Mouse (Mus musculus) natural killer cell, adult 2 months (primary cell): ENCODE data around the gene Stac3.

Source experiments
- DNase-seq, 2 experiments: peaks; one replicate each; pipeline ENCODE4 v3.0.0; 2022; ENCODE audit warnings: low spot score in 2 of 2

The Stac3 gene

GRCm38 (mm10) chr10:127522088-127522581, 20.6 kb downstream of the Stac3 start, which contains the start of gene Shmt2:
TSS of gene Shmt2 (minus strand) at chr10:127522444.
- peak; percentile 73 to 81 for DNase-seq

DNA sequence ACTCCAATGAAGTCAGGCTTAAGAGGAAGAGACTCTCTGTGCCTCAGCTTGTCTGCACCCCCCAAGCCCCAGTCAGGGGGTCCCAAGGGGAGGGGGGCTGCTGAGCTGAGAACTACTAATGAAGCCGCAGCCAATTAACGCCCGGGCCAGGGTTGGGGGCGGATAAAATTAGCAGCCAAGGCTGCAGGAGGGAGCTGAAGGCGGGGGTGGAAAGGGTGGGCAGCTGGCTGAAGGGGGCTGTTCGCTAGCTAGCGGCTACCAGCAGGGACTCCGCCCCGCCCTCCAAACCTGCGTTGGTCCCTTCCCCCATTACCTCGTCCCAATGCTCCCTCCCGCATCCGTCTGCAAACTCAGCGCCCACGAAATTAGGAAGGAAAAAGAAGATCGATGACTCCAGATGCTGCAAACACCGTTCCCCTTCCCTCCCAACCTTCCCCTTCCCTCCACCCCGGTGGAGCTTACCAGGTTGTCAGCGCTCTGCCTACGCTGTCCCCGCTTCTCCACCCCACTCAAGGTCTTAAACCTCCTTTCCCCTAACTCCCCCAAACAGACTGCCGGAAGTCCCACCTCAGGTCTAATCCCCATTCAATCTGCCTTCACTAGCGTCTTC, 23.3 kb downstream of the Stac3 start:
- DNase-seq = no peak

- DNase-seq = no peak
Observed at GRCm38 (mm10) chr10:127526048-127526447, 24.6 kb downstream of the Stac3 start.

GRCm38 (mm10) chr10:127526681-127527080, 25.2 kb downstream of the Stac3 start:
- DNase-seq = peak in 1 of 2 experiments; percentile 35

GRCm38 (mm10) chr10:127527481-127527880, 26.0 kb downstream of the Stac3 start:
- DNase-seq = no peak

DNA sequence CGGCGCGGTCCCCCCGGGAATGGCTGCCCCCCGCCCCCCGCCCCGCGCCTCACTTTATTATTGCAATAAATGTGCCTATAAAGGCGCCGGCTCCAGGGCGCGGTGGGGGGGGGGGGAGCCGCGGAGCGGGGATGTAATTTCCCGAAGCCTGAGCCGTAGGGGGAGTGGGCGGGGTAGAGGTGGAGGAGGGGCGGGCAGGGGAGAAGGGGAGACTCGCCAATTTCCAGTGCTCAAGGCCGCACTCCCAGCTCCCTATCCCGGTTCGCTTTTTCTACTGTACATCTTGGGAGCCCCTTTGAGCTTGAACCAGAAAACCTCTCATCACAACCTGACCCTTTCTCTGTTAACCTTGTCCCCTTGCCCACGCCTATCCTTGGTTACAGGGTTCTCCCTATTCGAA, 29.5 kb downstream of the Stac3 start:
- no peak for DNase-seq

DNA sequence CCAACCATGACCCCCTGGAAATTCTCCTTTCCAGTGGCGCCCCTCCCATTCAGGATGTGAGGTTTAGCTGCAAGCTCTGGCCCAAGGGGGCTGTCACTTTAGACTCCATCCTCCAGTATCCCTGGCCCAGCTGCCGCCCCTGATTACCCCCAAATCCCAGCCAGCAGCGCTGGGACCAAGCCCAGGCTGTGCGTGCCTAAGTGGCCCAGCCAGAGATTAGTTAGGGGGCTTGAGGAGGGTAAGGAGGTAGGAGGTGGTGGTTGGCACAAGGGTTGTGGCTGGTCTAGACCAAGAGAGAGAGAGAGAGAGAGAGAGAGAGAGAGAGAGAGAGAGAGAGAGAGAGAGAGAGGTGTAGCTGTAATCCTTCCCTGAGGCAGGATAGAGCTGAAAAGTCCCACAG, 30.1 kb downstream of the Stac3 start:
- DNase-seq = no peak

GRCm38 (mm10) chr10:127534036-127534928, 32.8 kb downstream of the Stac3 start, which contains the start of gene Nxph4:
TSS of gene Nxph4 (minus strand) at chr10:127534559.
- no peak for DNase-seq

DNA sequence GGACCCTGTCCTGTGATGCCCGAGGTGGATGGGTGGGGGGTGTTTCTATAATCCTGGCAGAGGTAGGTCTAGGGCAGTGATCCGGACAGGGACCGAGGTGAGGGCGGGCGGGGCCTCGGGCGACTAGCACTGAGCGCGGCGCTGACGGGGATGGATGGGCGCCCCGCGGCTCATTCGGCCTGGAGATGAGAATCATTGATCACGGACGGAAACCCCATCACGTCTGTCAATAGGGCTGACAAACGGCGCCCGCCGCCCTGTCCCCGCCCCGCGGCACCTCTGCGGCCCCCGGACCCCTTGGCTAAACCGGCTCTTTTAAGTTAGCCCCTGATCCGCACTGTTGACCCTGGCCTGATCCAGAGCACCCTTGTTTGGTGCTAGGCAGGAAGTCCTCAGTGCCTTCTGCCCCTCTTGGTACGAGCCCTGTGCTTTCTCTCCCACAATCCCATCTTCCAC, 33.5 kb downstream of the Stac3 start:
- DNase-seq = no peak

- DNase-seq = peak in 1 of 2 experiments; percentile 37
Observed at GRCm38 (mm10) chr10:127536586-127537314, 35.3 kb downstream of the Stac3 start.

GRCm38 (mm10) chr10:127537854-127538583, 36.5 kb downstream of the Stac3 start:
- DNase-seq = peak; percentile 59 to 68

DNA sequence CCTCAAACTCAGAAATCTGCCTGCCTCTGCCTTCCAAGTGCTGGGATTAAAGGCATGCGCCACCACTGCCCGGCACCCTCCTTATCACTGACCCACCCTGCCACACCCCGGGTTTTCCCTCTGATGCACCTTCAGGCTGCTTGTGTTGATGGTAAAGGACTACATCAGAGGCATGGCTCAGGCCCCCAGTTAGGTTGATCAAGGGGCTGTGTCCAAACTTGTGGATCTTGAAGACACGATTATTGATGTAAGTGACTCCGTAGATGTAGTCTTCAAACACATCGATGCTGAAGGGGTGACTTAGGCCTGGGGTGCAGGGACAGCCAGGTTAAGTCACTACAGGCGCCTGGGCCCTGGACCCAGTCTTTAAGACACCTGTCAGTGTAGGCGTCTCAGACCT, 40.0 kb downstream of the Stac3 start:
- DNase-seq = no peak

DNA sequence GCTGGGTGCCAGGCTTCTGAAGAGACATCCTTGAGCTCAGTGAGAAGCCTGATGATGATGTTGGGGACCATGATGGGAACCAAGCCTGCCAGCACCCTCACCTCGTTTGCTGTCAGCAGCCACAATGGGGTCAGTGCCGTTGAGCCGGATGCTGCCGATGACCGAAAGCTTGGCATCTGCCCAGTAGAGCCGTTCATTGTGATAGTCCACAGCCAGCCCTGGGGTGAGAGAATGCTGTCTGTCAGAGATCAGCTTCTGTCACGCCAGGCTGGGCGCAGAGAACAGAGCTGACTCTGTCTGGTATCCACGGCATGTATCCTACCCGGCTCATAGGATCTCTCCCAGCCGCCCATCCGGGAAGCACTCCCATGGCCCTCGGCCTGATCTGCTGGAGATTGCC, 40.6 kb downstream of the Stac3 start:
- DNase-seq = no peak

GRCm38 (mm10) chr10:127542720-127543119, 41.2 kb downstream of the Stac3 start:
- DNase-seq = no peak

DNA sequence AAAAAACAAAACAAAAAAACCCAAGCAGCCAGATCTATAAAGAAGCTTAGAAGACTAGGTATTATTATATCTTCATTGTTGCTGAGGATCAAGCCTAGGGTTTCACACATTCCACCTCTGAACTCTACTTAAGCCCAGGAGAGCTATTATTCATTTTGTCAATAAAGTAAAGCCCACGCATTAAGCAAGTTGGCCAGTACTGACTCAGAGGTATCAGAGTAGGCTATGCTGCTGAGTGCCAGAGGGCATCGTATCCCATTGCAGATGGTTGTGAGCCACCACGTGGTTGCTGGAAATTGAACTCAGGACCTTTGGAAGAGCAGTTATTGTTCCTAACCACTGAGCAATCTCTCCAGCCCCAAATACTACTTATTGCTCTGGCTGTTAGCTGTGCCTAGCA, 42.4 kb downstream of the Stac3 start:
- no peak for DNase-seq

GRCm38 (mm10) chr10:127544375-127544774, 42.9 kb downstream of the Stac3 start:
- no peak for DNase-seq

DNA sequence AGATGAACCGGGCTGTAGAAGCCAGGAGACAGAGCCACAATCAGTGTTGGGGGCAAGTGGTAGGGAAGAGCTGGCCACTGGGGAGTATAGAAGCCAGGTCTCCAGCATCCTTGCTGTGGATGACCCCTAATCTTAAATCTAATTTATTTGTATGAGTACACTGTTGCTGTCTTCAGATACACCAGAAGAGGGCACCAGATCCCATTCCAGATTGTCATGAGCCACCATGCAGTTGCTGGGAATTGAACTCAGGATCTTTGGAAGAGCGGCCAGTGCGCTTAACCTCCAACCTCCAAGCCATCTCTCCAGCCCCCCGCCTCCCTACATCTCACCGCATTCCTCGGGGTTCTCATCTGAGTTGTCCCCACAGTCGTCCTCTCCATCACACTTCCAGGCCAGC, 45.0 kb downstream of the Stac3 start:
- no peak for DNase-seq

- DNase-seq = no peak
Observed at GRCm38 (mm10) chr10:127548236-127548635, 46.8 kb downstream of the Stac3 start.

DNA sequence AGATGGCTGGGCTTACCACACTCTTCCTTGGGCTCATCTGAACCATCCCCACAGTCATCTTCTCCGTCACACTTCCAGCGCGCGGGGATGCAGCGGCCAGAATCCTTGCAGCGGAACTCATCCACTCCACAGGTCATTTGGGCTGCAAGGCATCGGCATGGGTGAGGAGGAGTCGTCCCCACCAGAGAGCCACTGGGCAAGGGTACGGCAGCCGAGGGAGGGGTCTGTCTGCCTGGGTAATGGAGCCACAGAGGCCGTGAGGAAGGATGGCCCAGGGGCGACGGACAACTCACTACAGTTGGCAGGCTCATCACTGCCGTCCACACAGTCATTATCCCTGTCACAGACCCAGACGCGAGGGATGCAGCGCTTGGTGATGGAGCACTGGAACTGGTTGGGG, 48.4 kb downstream of the Stac3 start:
- no peak for DNase-seq

- DNase-seq = no peak
Observed at GRCm38 (mm10) chr10:127555703-127556102, 54.2 kb downstream of the Stac3 start.

- DNase-seq = no peak
Observed at GRCm38 (mm10) chr10:127557397-127557796, 55.9 kb downstream of the Stac3 start.
